Mouse (Mus musculus): ENCODE data around the gene Lama2.

Lama2 gene

GRCm38 (mm10) chr10:27382887-27383609 lies 236.5 kb downstream of the Lama2 start:
- DNase-seq: no peak

- DNase-seq: no peak
These were observed 241.3 kb downstream of the Lama2 start for GRCm38 (mm10) chr10:27378286-27378685.

- DNase-seq: no peak
These were observed 275.3 kb downstream of the Lama2 start for GRCm38 (mm10) chr10:27344278-27344677.

GRCm38 (mm10) chr10:27322410-27322990 lies 297.1 kb downstream of the Lama2 start:
- DNase-seq: no peak

- DNase-seq: no peak
These were observed 312.1 kb downstream of the Lama2 start for GRCm38 (mm10) chr10:27307444-27307843.

GRCm38 (mm10) chr10:27305301-27305700 lies 314.3 kb downstream of the Lama2 start:
- DNase-seq: no peak

GRCm38 (mm10) chr10:27285098-27285860 lies 334.3 kb downstream of the Lama2 start:
- DNase-seq: no peak

- no peak for DNase-seq
These were observed 352.1 kb downstream of the Lama2 start for GRCm38 (mm10) chr10:27267432-27267831.

- DNase-seq: no peak
These were observed 353.7 kb downstream of the Lama2 start for GRCm38 (mm10) chr10:27265812-27266211.

GRCm38 (mm10) chr10:27264713-27265112 lies 354.8 kb downstream of the Lama2 start:
- DNase-seq: no peak

GRCm38 (mm10) chr10:27249741-27250140 lies 369.8 kb downstream of the Lama2 start:
- no peak for DNase-seq

GRCm38 (mm10) chr10:27234755-27235154 lies 384.8 kb downstream of the Lama2 start:
- DNase-seq: no peak

GRCm38 (mm10) chr10:27233577-27233976 lies 386.0 kb downstream of the Lama2 start:
- DNase-seq: no peak

- no peak for DNase-seq
These were observed 395.7 kb downstream of the Lama2 start for GRCm38 (mm10) chr10:27223815-27224375.

- no peak for DNase-seq
These were observed 396.8 kb downstream of the Lama2 start for GRCm38 (mm10) chr10:27222639-27223315.

GRCm38 (mm10) chr10:27219698-27220097 lies 399.9 kb downstream of the Lama2 start:
- no peak for DNase-seq

- DNase-seq: no peak
These were observed 412.2 kb downstream of the Lama2 start for GRCm38 (mm10) chr10:27207320-27207719.

- DNase-seq: no peak
These were observed 421.1 kb downstream of the Lama2 start for GRCm38 (mm10) chr10:27198443-27198842.

- DNase-seq: no peak
These were observed 425.3 kb downstream of the Lama2 start for GRCm38 (mm10) chr10:27193986-27194908.

- no peak for DNase-seq
These were observed 430.8 kb downstream of the Lama2 start for GRCm38 (mm10) chr10:27188630-27189365.

- no peak for DNase-seq
These were observed 435.4 kb downstream of the Lama2 start for GRCm38 (mm10) chr10:27184185-27184584.

All from thymus, postnatal 25 days (tissue).